Mouse (Mus musculus): ENCODE measurements around the gene Dnm3.

The Dnm3 gene

DNA sequence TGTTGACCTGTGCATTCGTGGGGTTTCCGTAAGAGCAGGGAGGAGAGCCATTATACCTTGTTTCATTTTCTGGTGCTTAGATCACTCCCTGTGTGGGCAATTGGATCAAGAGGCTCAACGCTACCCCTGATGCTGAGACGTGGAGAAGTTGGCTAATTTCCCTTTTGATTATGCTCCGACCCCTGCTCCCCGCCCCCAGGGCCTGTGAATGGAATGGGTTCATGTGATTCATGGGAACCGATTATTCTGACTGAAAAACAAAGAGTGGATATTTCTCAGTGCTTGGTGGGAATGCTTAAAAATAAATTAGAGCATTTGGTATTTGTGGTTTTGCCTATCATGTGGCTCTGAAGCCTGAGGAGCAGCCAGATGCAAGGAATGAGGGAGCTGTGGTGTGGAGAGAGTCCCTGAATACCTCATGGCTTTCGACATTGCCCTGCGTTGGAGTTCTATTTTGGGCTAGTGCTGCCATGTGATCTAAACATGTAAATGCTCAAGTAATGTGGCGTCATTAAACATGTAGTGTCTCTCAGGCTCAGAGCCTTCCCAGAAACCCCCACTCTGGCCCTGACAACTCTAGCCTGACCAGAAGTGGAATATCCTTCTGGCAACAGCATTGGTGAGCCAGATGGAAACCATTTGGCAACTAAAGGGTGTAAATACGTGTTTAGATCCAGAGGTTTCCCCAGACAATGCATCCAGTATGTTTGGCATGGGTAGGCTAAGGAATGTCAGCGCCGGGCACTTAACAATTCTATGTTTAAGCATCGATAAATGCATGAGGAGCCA is 473.9 kb downstream of the Dnm3 start:
- intact Hi-C loops (cut with DNase I), result no loop called here

DNA sequence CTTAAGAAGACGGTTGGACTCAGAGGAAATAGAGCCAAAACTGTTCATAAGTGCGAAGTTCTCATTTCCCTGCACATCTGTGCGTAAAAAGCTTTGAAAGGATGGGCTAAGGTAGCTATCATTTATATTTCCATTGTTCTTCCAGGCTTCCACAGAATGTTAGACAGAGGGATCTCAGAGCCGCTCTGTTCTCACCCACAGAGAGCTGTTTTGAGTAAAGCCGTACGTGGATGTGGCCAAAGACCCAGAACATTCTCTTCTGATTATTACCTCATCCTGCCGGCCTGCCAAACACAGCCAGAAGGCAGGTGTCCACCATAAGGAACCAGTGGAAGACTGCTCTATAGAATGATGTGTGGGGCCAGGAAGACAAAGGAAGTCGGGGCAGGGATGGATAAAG is 476.5 kb downstream of the Dnm3 start:
- intact Hi-C loops (cut with DNase I), result loop anchor here (2.0 kb wide), 1 partner anchor 311 kb away; no protein-coding TSS in a partner anchor

DNA sequence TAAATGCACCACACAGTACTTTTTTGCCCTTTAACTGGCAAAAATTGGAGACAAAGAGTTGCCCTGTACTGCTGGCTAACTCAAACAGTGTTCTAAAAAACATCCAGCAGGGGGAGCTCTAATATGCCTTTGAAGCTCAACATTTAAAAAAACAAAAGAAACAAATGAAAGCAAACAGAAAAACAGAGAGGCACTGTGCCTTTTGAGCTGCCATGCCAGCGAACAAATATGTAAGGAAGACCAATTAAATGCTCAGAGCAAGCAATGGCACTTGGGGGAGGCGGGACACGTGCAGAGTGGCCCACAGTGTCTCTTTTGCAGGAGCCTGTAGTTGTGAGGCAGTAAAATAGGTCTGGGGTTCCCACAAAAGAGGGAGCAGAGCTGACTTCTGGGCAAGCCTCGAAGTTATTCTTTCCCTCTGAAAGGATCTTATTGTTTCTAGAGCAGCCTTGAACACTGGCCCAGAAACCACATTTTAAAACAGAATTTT is 477.9 kb downstream of the Dnm3 start:
- intact Hi-C loops (cut with DNase I), result loop anchor here (2.0 kb wide), 1 partner anchor 313 kb away; no protein-coding TSS in a partner anchor

DNA sequence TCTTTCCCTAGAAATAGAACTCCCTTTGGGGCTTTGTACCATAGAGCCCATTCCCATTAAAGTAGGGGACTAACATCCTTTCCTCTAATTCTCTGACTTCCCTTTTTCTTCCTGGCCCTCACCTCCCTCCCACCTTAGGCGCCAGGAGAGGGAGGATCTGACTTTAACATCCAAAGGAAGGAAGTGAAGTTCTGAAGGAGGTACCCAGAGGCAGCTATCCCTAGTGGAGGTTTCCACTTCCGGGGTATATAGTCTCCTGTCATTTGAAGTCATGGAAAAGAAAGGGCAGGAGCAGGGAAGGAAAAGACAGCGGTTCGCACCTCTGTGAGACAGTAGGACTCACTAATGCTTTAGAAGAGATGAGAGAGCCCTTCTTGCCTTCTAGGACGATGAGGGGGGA is 478.5 kb downstream of the Dnm3 start:
- intact Hi-C loops (cut with DNase I), result no loop called here

DNA sequence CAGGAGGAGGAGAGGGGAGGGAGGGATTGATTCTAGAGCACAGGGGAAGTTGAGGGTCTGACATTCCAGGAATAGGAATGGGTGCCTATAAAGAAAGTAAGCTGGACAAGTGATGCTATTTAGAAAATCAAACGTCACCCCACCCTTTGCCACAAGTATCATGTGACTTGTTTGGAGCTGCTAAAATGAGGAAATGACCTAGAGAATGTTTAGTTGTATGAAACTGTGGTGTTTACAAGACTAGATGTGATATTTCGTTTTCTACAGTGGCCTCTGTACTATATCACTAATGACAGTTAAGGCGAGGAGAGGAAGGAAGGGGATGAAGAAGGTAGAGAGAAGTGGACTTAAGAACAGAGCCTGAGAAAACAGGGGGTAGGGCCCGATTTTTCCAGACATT is 479.1 kb downstream of the Dnm3 start:
- intact Hi-C loops (cut with DNase I), result no loop called here

DNA sequence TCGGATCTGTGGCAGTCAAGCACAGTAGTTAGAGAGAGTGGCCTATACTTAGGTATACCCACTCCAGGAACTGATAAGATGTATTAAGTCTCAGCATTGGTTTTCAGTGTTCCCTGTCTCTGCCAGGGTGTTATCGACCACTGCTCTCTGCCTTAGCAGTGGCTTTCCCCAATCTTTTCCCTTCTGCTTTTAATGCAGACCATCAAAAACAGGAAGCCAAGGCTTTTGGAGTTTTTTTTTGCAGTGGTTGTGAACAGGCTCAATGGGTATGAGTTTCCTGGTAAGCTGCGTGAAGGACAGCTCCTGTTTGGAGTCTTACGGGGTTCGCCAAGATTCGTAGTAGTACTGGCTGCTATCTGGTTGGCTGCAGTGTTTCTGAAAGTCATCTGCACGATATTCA is 485.4 kb downstream of the Dnm3 start:
- intact Hi-C loops (cut with DNase I), result no loop called here

DNA sequence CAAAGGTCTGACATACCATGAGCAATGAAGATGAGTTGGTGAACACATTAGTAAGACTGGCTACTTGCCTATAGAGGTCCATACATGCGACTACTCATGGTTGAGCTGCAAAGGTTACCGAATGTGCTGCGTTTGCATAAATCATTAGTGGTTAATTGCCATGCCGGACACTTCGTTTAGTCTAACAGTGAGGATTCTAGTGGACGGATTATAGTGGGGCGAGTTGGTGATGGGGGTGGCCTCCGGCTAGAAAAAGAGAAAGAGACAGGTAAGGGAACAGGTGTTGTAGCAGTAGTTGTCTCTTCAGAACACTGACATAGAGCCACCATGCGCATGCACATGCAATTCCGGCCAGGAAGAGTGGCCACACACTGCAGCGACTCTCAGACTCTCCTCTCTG is 486.0 kb downstream of the Dnm3 start:
- intact Hi-C loops (cut with DNase I), result no loop called here

DNA sequence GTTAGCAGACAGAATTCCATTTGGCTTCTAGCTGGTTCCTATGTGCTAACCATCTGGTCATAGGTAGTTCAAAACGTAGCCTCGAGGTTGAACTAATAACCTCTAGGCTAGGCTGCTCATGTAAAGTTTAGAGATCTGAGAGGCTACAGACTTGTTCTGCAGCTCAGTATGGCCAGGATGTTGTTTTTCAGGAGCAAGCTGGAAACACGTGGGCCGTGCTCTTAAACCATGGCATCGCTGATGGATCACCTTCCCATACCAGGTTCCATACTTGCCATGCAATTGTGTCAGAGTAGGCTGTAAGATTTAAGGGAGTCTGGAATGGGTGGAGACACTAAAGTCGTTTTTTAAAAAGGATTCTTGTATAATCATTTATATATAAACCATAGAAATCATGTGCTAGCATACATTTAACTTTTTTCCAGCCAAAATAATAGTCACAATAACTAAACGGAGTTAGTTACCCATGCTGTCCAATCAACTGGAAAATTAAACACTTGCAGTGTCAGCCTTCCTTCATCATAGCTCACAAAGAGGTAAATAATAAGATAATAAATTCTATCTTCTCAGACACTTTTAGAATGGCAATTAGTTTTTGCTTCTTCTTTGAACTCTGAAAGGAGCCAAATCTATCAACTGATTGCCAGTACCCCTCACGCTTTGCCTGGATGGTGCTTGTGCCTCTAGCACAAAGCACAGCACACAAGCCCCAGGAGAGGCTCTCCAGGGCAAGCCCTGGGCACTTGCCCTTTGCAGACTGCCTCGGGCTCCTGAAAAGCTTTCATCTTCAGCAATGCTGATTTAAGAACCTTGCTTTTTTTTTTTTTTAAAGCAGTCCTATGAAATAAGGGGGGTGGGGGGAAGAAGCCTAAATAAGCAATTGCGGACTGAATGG is 486.9 kb downstream of the Dnm3 start:
- intact Hi-C loops (cut with DNase I), result no loop called here

DNA sequence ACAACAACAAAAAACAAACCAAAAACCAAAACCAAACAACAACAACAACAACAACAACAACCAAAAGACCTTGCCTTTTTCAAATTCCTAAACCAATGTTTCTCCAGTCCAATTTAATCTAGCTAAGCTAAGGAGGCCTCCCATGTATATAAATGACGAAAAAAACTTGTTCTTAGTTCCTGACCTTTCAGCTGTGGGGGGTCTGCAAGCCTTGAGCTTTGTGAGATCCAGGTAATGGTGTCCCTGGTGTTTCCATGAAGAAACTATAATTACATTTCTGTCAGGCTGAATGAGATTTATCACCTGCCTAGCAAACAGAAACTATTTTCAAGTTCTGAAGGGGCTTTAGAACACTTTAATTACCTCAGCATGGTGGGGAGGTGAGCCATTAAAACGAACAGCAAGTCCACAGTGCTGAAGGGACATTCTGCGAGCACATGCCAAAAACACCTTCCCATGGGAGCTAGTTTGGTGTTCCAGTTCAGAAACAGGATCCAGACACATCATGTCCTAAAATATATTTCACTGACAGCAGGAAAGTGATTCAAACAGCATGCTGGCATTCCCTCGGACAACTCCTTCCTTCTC is 493.8 kb downstream of the Dnm3 start:
- intact Hi-C loops (cut with DNase I), result no loop called here

DNA sequence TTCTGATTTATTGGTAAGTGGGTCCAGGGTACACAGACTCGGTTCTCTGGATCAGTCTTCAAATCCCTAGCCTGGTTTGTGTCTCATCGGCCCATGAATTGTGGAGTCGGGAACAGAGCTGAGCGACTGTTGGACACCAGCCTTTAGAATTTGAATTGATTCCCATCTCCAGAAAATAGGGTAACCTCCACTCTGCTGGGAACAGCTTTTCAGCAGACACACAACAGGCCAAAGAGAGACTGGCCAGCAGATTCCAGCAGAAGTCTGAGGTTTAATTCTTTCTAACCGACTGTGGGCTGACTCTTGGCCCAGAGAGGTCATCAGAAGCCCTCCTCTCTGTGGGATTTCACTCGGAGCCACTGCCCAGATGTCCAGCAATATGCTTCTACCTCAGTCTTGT is 494.4 kb downstream of the Dnm3 start:
- intact Hi-C loops (cut with DNase I), result no loop called here

DNA sequence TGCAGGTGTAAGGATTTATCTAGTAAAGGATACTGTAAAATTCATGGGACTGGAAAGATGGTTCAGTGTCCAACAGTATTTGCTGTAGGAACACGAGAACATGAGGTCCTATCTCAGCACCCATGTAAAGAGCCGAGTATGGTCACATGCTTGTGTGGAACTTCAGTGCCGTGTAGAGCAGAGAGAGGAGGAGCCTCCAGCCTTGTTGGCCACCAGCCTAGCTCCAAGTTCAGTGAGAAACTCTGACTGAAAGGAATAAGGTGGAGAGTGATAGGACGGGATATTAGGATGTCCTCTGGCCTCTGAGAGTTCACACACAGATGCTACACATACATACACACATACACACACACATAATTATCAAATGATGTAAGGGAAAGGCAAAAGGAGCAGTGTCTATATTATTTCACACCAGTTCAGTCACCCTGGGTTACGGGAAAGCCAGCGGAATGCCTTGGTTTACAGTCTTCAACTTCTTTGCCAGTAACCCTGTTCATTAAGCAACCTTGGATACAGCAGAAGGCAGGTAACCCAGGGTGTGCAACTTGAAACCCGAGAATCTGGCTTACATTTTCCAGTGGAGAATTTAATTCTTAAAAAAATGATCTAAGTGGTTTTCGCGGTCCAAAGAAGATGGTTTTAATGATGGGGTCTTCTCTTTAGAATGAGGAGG is 497.1 kb downstream of the Dnm3 start:
- intact Hi-C loops (cut with DNase I), result no loop called here

DNA sequence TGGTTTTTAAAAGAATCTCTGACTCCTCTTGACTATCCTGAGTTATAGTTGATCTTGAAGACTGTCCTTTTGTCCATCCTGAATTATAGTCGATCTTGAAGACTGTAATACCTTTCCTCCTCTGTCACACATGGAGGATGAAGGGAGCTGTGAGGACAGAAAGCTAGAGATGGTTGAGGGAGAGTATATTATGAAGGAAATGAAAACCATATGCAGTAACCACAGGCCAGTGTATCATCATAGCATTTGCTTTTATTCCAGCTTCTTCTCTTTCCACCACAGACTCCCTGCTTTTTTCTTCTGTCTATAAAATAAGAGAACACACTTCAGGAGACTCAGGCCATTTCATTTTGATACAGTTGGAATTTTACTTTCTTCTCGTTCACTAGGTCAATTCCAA is 497.8 kb downstream of the Dnm3 start:
- intact Hi-C loops (cut with DNase I), result no loop called here

DNA sequence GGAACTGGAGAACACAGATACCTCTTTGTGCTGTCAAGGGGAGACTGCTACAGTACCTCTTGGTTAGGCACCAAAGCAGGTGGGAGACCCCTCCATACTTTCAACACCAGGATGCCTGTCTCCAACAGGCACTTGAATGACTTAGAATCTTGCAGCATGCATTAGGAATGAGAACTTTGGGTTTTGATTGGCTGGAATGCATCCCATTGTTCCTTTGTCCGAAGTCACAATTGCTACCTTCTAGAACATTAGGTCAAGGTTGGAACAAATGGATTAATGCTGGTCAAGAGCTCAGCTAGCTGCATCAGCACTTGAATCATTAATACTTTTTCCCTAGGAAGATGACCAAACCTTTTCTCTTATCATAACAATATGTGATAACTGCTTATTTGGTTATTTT is 498.3 kb downstream of the Dnm3 start, which contains the start of gene 4930558K02Rik:
Gene 4930558K02Rik, minus strand, starts transcription at position 101 of the 400 bp plus-strand sequence.
- intact Hi-C loops (cut with DNase I), result loop anchor here (5.0 kb wide), 1 partner anchor 232 kb away; no protein-coding TSS in a partner anchor

DNA sequence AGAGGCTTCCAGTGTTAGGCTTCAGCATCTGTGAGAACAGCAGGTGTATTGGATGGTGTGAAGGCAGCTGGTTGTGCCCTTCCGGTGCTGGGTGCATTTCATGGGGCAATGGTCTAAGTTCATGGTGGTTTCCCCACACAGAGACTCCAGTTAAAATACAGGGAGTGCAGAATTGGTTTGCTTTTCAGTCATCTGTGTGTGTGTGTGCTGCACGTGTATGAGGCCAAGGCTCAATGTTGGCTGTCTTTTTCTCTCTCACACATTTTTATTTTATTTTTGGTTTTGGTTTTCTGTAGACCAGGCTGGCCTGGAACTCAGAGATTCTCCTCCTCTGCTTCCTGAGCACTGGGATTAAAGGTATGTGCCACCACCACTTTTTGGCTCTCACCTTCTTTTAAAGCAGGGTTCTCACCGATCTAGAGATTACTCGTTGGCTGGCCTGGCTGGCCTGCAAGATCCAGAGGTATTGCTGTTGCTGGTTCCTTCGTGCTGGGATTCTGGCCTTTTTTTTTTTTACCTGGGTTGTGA is 499.6 kb downstream of the Dnm3 start:
- intact Hi-C loops (cut with DNase I), result loop anchor here (5.0 kb wide), 1 partner anchor 231 kb away; no protein-coding TSS in a partner anchor

DNA sequence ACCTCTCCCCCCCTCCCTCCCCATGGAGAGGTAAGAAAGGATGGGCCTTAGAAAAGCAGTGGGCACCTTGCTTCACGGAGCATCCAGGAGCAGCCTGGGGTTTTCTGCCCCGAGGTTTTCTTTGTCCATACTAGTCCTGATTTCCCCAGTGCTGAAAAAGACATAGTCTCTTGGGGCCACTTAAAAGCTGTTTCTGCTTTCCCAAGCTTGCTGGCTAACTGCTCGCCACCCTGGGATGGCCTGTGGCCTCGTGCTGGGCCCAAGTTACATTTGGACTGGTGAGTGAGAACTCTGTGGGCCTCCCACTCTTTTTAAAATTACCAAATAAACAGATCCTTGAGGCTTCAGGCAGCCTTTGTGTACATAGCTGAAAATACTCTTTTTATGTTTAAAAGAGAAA is 500.5 kb downstream of the Dnm3 start:
- intact Hi-C loops (cut with DNase I), result loop anchor here (5.0 kb wide), 1 partner anchor 230 kb away; no protein-coding TSS in a partner anchor

DNA sequence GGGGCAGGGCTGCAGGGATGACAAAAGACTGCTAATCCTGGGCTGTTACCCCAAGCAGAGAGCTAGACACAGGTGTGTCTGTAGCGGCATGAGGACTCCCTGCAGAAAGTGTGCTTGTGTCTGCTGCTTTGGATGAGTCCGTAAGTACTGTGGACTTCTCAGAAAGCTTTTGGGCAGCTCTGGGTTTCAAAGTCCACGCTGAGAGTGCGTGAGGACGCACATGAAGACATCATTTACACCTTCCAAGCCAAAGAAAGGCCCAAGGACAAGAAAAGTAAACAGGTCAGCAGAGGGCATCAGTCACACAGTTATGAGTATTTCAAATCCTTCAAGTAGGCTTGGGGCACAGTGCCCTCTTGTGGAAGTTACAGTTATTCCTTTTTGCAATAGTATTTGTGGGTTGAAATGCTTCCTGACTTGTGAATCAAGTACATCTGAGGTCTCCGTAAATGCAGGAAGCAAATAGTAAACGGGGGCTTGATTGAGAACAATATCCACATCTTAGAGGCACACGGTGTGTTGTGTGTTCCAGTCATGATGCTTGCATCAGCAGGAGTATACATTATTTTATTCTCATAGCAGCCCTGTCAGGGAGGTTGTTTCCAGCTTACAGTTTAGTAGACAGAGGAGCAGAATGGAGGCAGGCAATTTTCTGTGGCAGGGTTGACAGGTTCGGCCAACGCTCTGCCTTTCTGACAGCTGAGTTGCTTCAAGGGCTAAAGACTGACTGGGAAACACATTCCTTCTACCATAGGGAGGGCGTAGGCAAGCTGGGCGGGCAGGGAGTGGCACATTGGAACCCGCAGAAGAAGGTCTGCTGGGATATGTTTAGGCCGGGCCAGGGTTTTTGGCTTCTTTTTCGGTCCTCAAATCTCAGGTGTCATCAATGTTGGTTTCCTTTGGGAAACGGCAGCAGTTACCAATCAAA is 501.3 kb downstream of the Dnm3 start:
- intact Hi-C loops (cut with DNase I), result loop anchor here (5.0 kb wide), 1 partner anchor 229 kb away; no protein-coding TSS in a partner anchor

DNA sequence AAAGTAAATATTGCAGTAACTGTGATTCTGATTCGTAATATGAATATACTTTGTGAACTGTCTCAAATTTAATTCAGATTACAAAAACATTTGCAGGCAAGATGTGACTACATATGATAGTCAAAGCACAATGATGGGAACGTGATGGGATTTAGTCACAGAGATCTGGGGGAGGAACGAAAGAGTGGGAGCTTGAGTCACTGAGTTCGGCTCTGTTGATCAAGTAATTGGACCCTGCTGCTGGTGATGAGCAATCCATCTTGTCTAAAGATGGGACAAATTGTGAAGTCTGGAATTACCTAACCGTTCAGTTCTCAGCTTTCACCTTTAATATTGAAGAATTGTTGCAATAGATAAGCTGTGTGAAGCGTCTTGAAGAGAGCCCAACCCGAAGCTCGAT is 505.6 kb downstream of the Dnm3 start:
- intact Hi-C loops (cut with DNase I), result no loop called here

DNA sequence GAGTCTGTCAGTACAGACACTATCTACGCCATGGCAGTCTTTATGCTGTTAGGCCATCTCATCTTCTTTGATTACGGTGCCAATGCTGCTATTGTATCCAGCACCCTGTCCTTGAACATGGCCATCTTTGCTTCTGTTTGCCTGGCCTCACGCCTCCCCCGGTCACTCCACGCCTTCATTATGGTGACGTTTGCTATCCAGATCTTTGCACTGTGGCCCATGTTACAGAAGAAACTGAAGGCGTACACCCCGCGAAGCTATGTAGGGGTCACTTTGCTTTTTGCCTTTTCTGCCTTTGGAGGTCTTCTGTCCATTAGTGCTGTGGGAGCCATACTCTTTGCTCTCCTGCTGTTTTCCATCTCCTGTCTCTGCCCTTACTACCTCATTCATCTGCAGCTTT is 507.0 kb downstream of the Dnm3 start:
- intact Hi-C loops (cut with DNase I), result no loop called here
